Mouse (Mus musculus): Measurements from ENCODE around the gene Fbxl22.

- TF ChIP-seq POLR2A (IDR thresholded peaks at IDR 0.05; ENCODE audit: low read depth, low read length) (no peak), CTCF (IDR thresholded peaks at IDR 0.05; ENCODE audit: extremely low read depth, insufficient read length, insufficient replicate concordance, low read depth, low read length) (no peak)
Measured at GRCm38 (mm10) chr9:66488786-66489185, 25.6 kb downstream of the Fbxl22 start.
